In the genomic region with DNA sequence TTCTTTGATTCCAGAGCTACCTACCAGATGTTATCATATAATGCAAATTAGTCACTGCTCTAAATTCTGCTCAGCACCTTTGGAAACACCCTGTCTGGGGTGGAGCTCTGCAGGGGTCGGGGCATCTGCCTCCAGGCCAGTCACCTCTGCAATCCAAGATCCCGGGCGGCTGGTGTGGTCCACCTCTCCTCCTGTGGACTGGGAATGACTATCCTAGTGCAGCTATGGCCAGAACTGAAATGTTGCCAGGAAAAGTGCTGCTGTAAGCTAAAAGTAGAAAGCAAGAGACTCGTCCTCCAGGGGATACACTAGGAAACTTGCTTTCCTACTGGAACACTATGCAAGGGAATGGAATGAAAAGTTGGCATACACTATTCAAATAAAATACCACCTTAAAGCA, we compare ENCODE assay signal across 9 mouse cellular contexts. TPM values are rescaled to one million over a fixed set of nuclear protein-coding genes. Genes with fewer than 3 reads are reported as not detected.
DNase-seq lines count a peak whose midpoint lies in the region; ATAC-seq and TF ChIP-seq lines count a peak whose summit lies in the region.
"Had no signal": no experiment of that assay in that cellular context is flagged by ENCODE, and none has a peak within 500 bp of the region (broad histone marks: within the 10 kb centered on the region; RNA-seq: fewer than 3 reads in every experiment).

No protein-coding gene starts in this region.

- WGBS in forebrain, embryonic 10.5 days: 81% methylated on average over 4 of the region's 4 CpGs
- WGBS in forebrain, postnatal 0 days: 64% methylated on average over 4 of the region's 4 CpGs
- WGBS in kidney, embryonic 16.5 days: 33% methylated on average over 4 of the region's 4 CpGs

- peak overlapping the region; percentile 26 for H3K27ac ChIP-seq in forebrain, embryonic 10.5 days
- H3K27ac ChIP-seq in forebrain, postnatal 0 days (ENCODE audit: low read depth, low read length): no peak overlapping the region
- H3K27ac ChIP-seq in kidney, embryonic 16.5 days (ENCODE audit: low read length): peak overlapping the region; percentile 51; the same call in 1 of the 2 replicates

- ATAC-seq in forebrain, postnatal 0 days: no peak
- no peak for ATAC-seq in kidney, embryonic 16.5 days (ENCODE audit: low FRiP score, low TSS enrichment)

- H3K9ac ChIP-seq in forebrain, postnatal 0 days: no peak overlapping the region
- H3K9ac ChIP-seq in kidney, embryonic 16.5 days (replicated peaks; ENCODE audit: low read length): no peak overlapping the region

- DNase-seq in forebrain, embryonic 10.5 days (ENCODE audit: extremely low spot score, low spot score): no peak
- no peak for DNase-seq in forebrain, postnatal 0 days
- DNase-seq in thymus, postnatal 4 days: peak; percentile 50
- DNase-seq in thymus, postnatal 25 days: no peak
- DNase-seq in ovary, postnatal 10 days (ENCODE audit: low spot score): no peak
- DNase-seq in right cerebral cortex, postnatal 10 days (ENCODE audit: low spot score in 2 of 2): no peak
- no peak for DNase-seq in layer of hippocampus, adult 11-12 months (ENCODE audit: low spot score)

- H3K9me3 ChIP-seq in forebrain, embryonic 10.5 days: no peaks in the 10 kb centered on the region
- H3K9me3 ChIP-seq in forebrain, postnatal 0 days (ENCODE audit: low read length): no peaks in the 10 kb centered on the region
- H3K9me3 ChIP-seq in kidney, embryonic 16.5 days (ENCODE audit: low read length): no peaks in the 10 kb centered on the region
- H3K9me3 ChIP-seq: megakaryocyte, embryonic 14.5 days had no signal

- no peaks in the 10 kb centered on the region for H3K36me3 ChIP-seq in forebrain, embryonic 10.5 days (replicated peaks)
- H3K36me3 ChIP-seq in forebrain, postnatal 0 days (ENCODE audit: insufficient read depth): no peaks in the 10 kb centered on the region
- H3K36me3 ChIP-seq in kidney, embryonic 16.5 days (ENCODE audit: insufficient read depth, low read length): no peaks in the 10 kb centered on the region

- peaks cover 21% of the 10 kb centered on the region for H3K4me1 ChIP-seq in forebrain, embryonic 10.5 days
- peaks cover 11% of the 10 kb centered on the region; the same call in 1 of the 2 replicates for H3K4me1 ChIP-seq in forebrain, postnatal 0 days (ENCODE audit: insufficient read depth)
- peaks cover 49% of the 10 kb centered on the region for H3K4me1 ChIP-seq in kidney, embryonic 16.5 days (ENCODE audit: insufficient read depth, low read length)

- H3K27me3 ChIP-seq in forebrain, embryonic 10.5 days (ENCODE audit: poor library complexity, severe bottlenecking): no peaks in the 10 kb centered on the region
- H3K27me3 ChIP-seq in forebrain, postnatal 0 days (ENCODE audit: insufficient read depth, low read length): no peaks in the 10 kb centered on the region
- H3K27me3 ChIP-seq in kidney, embryonic 16.5 days (ENCODE audit: insufficient read depth, low read length): no peaks in the 10 kb centered on the region
- H3K27me3 ChIP-seq: megakaryocyte, embryonic 14.5 days had no signal

- H3K4me3 ChIP-seq in forebrain, embryonic 10.5 days: no peak overlapping the region
- no peak overlapping the region for H3K4me3 ChIP-seq in forebrain, postnatal 0 days (ENCODE audit: low read depth, low read length)
- H3K4me3 ChIP-seq in kidney, embryonic 16.5 days (ENCODE audit: low read length): no peak overlapping the region

- TF ChIP-seq CTCF in forebrain, postnatal 0 days (IDR thresholded peaks at IDR 0.05; ENCODE audit: low read depth): no peak

- H3K4me2 ChIP-seq in forebrain, postnatal 0 days (ENCODE audit: low read depth): no peak overlapping the region
- H3K4me2 ChIP-seq in kidney, embryonic 16.5 days (replicated peaks; ENCODE audit: low read depth, low read length): no peak overlapping the region

RNA-seq across cellular contexts. Expression of gene Tmem131, which starts 22.7 kb away (rescaled TPM):
- polyA plus RNA-seq in forebrain, embryonic 10.5 days (2016; fragmentation: Nextera tagmentation; extraction: Ambion mirVana): 12.2 and 13.0 TPM in 2 replicates
- total RNA-seq in forebrain, postnatal 0 days (2014; rRNA removed): 19.9 and 29.3 TPM in 2 replicates
- polyA plus RNA-seq in forebrain, postnatal 0 days (2015; fragmentation: Nextera tagmentation; extraction: Ambion mirVana): 7.2 and 9.4 TPM in 2 replicates
- polyA plus RNA-seq in kidney, embryonic 16.5 days (2015; fragmentation: Nextera tagmentation; extraction: Ambion mirVana): 9.6 and 11.5 TPM in 2 replicates
